Mouse (Mus musculus): Measurements from ENCODE around the gene Plk5. TPM values are rescaled to one million over a fixed set of nuclear protein-coding genes. Genes with fewer than 3 reads are reported as not detected.

The Plk5 gene
- polyA plus RNA-seq, 1 experiment from 2014 or later: 0.18 TPM

DNA sequence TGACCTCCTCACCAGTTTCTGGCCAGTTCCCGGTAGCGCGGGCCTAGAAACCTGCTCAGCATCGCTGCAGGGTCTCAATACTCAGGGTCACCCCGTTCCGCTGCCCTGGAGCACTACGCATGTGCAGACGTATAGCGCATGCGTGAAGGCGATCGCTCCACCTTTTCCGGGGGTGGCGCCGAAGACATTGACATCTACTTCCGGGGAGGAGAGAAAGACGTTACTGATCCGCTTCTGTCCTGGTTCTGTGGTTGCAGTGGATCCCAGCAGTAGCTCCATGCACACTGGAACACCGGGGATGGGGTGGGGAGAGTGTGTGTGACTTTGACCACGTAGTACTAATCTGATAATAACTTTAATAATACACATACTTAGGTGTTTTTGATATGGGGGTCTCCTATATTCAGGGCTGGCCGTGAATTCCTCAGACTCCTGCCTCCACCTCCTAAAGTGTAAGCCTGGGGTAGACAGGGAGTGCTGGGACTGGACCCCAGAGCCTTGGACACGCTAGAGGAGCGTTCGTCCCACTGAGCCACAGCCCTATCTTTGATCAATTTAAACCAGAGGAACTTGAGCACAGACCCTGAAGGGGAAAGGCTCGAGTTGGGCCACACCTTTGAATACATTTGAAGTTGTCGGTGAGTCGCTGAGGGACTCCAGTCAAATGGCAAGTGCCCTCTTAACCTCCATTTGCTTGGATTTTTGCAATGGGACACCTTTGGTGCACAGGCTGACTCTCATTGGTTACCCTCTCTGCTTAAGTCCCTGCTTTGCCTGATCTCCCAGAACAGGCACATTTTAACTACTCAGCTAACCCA lies 50.6 kb downstream of the Plk5 start, which contains the start of gene Uqcr11:
Uqcr11 (minus strand) TSS at position 147 of the 818 bp plus-strand sequence.
- under 1% methylated on average over 27 of the region's 27 CpGs for WGBS (ENCODE audit: insufficient replicate concordance)
- H3K27me3 ChIP-seq (ENCODE audit: control insufficient read depth, insufficient read depth, low read depth, low read length): no peaks in the 10 kb centered on the region
- H3K9ac ChIP-seq (ENCODE audit: low read depth, low read length): peak within 1 kb of the TSS; percentile 78
- H3K36me3 ChIP-seq (ENCODE audit: control insufficient read depth, insufficient read depth): peaks cover 37% of the 10 kb centered on the region
- peak within 1 kb of the TSS; percentile 79 for H3K4me3 ChIP-seq (ENCODE audit: low read depth, low read length)
- peaks cover 35% of the 10 kb centered on the region for H3K4me1 ChIP-seq (ENCODE audit: control insufficient read depth, low read depth, low read length)
- H3K9me3 ChIP-seq (replicated peaks; ENCODE audit: control insufficient read depth, low read length): no peaks in the 10 kb centered on the region
- H3K4me2 ChIP-seq (ENCODE audit: low read depth, low read length): peak within 1 kb of the TSS; percentile 96
- peak within 1 kb of the TSS; percentile 86 for H3K27ac ChIP-seq (ENCODE audit: low read length)
- peak; percentile 84 for ATAC-seq (ENCODE audit: low read depth)

DNA sequence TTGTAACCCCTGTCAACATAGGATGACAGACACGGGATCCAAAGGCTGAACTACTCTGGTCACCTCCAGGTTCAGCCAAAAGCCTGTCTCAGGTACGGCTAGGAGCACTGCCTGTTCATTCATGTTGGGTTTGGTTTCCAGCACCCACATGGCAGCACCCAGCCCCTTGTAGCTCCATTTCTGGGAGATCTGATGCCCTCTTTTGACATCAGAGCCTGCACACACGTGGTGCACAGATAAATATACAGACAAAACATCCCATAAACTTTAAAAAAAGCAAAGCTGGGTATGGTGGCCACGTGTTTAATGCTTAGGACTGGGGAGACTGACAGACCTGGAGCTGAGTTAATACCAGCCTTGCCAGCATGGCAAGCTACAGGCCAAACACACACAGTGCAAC lies 51.7 kb downstream of the Plk5 start:
- H3K4me3 ChIP-seq (ENCODE audit: low read depth, low read length): no peak overlapping the region; the same call in 1 of the 2 replicates
- H3K9ac ChIP-seq (ENCODE audit: low read depth, low read length): peak overlapping the region; percentile 78
- no peaks in the 10 kb centered on the region for H3K9me3 ChIP-seq (replicated peaks; ENCODE audit: control insufficient read depth, low read length)
- no peaks in the 10 kb centered on the region for H3K27me3 ChIP-seq (ENCODE audit: control insufficient read depth, insufficient read depth, low read depth, low read length)
- ATAC-seq (ENCODE audit: low read depth): no peak
- H3K36me3 ChIP-seq (ENCODE audit: control insufficient read depth, insufficient read depth): peaks cover 38% of the 10 kb centered on the region
- peaks cover 35% of the 10 kb centered on the region for H3K4me1 ChIP-seq (ENCODE audit: control insufficient read depth, low read depth, low read length)
- peak overlapping the region; percentile 86 for H3K27ac ChIP-seq (ENCODE audit: low read length)
- 41% methylated on average over 4 of the region's 4 CpGs for WGBS (ENCODE audit: insufficient replicate concordance)
- H3K4me2 ChIP-seq (ENCODE audit: low read depth, low read length): peak overlapping the region; percentile 96; the same call in 1 of the 2 replicates

GRCm38 (mm10) chr10:80412656-80413541 lies 56.6 kb downstream of the Plk5 start:
- no peak overlapping the region for H3K9ac ChIP-seq (ENCODE audit: low read depth, low read length)
- no peaks in the 10 kb centered on the region for H3K27me3 ChIP-seq (ENCODE audit: control insufficient read depth, insufficient read depth, low read depth, low read length)
- H3K9me3 ChIP-seq (replicated peaks; ENCODE audit: control insufficient read depth, low read length): no peaks in the 10 kb centered on the region
- H3K36me3 ChIP-seq (ENCODE audit: control insufficient read depth, insufficient read depth): peaks cover 75% of the 10 kb centered on the region
- H3K4me2 ChIP-seq (ENCODE audit: low read depth, low read length): no peak overlapping the region
- ATAC-seq (ENCODE audit: low read depth): no peak
- H3K4me1 ChIP-seq (ENCODE audit: control insufficient read depth, low read depth, low read length): peaks cover 9% of the 10 kb centered on the region
- H3K4me3 ChIP-seq (ENCODE audit: low read depth, low read length): no peak overlapping the region
- 87% methylated on average over 44 of the region's 44 CpGs for WGBS (ENCODE audit: insufficient replicate concordance)
- no peak overlapping the region for H3K27ac ChIP-seq (ENCODE audit: low read length)

Small RNA genes within 50 kb of the gene (microRNA-seq; reads per million reads assigned to microRNA genes)
- not detected for gene Gm22721

Other genes with a start within 250 kb of the Plk5 start
- gene Stk11, start 240.7 kb upstream of the Plk5 start, polyA plus RNA-seq (2015; fragmentation: Nextera tagmentation; extraction: Ambion mirVana): 13.2 and 14.4 TPM in 2 replicates
- gene Atp5d, start 217.8 kb upstream of the Plk5 start, polyA plus RNA-seq (2015; fragmentation: Nextera tagmentation; extraction: Ambion mirVana): 288 and 309 TPM in 2 replicates
- gene Cbarp, start 215.6 kb upstream of the Plk5 start, polyA plus RNA-seq (2015; fragmentation: Nextera tagmentation; extraction: Ambion mirVana): 0.44 and 0.65 TPM in 2 replicates
- gene Midn, start 208.2 kb upstream of the Plk5 start, polyA plus RNA-seq (2015; fragmentation: Nextera tagmentation; extraction: Ambion mirVana): 2.3 and 2.6 TPM in 2 replicates
- gene Cirbp, start 190.5 kb upstream of the Plk5 start, polyA plus RNA-seq (2015; fragmentation: Nextera tagmentation; extraction: Ambion mirVana): 13.8 and 14.2 TPM in 2 replicates
- gene 1600002K03Rik, start 183.5 kb upstream of the Plk5 start, polyA plus RNA-seq (2015; fragmentation: Nextera tagmentation; extraction: Ambion mirVana): 8.4 and 8.7 TPM in 2 replicates
- gene Efna2, start 177.0 kb upstream of the Plk5 start, polyA plus RNA-seq (2015; fragmentation: Nextera tagmentation; extraction: Ambion mirVana): 0.47 and 0.53 TPM in 2 replicates
- 14.6 and 14.8 TPM in 2 replicates for gene Mum1, start 130.0 kb upstream of the Plk5 start, polyA plus RNA-seq (2015; fragmentation: Nextera tagmentation; extraction: Ambion mirVana)
- gene Ndufs7, start 107.3 kb upstream of the Plk5 start, polyA plus RNA-seq (2015; fragmentation: Nextera tagmentation; extraction: Ambion mirVana): 220 and 223 TPM in 2 replicates
- gene Gamt, start 95.4 kb upstream of the Plk5 start, polyA plus RNA-seq (2015; fragmentation: Nextera tagmentation; extraction: Ambion mirVana): 138 and 166 TPM in 2 replicates
- 21.1 and 21.3 TPM in 2 replicates for gene Dazap1, start 95.0 kb upstream of the Plk5 start, polyA plus RNA-seq (2015; fragmentation: Nextera tagmentation; extraction: Ambion mirVana)
- gene Rps15, start 64.0 kb upstream of the Plk5 start, polyA plus RNA-seq (2015; fragmentation: Nextera tagmentation; extraction: Ambion mirVana): 460 and 501 TPM in 2 replicates
- 0.12 and 0.23 TPM in 2 replicates for gene Apc2, start 60.5 kb upstream of the Plk5 start, polyA plus RNA-seq (2015; fragmentation: Nextera tagmentation; extraction: Ambion mirVana)
- 27.9 and 29.0 TPM in 2 replicates for gene 2310011J03Rik, start 35.9 kb upstream of the Plk5 start, polyA plus RNA-seq (2015; fragmentation: Nextera tagmentation; extraction: Ambion mirVana)
- 3.5 and 4.0 TPM in 2 replicates for gene Pcsk4, start 27.0 kb upstream of the Plk5 start, polyA plus RNA-seq (2015; fragmentation: Nextera tagmentation; extraction: Ambion mirVana)
- gene Reep6, start 26.5 kb upstream of the Plk5 start, polyA plus RNA-seq (2015; fragmentation: Nextera tagmentation; extraction: Ambion mirVana): 83.9 and 102 TPM in 2 replicates
- gene Adamtsl5, start 8.0 kb upstream of the Plk5 start, polyA plus RNA-seq (2015; fragmentation: Nextera tagmentation; extraction: Ambion mirVana): 2.2 and 3.4 TPM in 2 replicates
- 0.32 and 0.60 TPM in 2 replicates for gene Mex3d, start 31.2 kb downstream of the Plk5 start, polyA plus RNA-seq (2015; fragmentation: Nextera tagmentation; extraction: Ambion mirVana)
- 49.2 and 52.7 TPM in 2 replicates for gene Mbd3, start 43.1 kb downstream of the Plk5 start, polyA plus RNA-seq (2015; fragmentation: Nextera tagmentation; extraction: Ambion mirVana)
- 509 and 519 TPM in 2 replicates for gene Uqcr11, start 50.4 kb downstream of the Plk5 start, polyA plus RNA-seq (2015; fragmentation: Nextera tagmentation; extraction: Ambion mirVana)
- gene Tcf3, start 77.2 kb downstream of the Plk5 start, polyA plus RNA-seq (2015; fragmentation: Nextera tagmentation; extraction: Ambion mirVana): 39.8 and 44.4 TPM in 2 replicates
- gene Onecut3, start 138.4 kb downstream of the Plk5 start, polyA plus RNA-seq (2015; fragmentation: Nextera tagmentation; extraction: Ambion mirVana): 0.02 TPM in 1 of 2 replicates, not detected in the other
- gene Atp8b3, start 182.7 kb downstream of the Plk5 start, polyA plus RNA-seq (2015; fragmentation: Nextera tagmentation; extraction: Ambion mirVana): 0.02 TPM in 1 of 2 replicates, not detected in the other
- 10.9 and 12.1 TPM in 2 replicates for gene Rexo1, start 205.1 kb downstream of the Plk5 start, polyA plus RNA-seq (2015; fragmentation: Nextera tagmentation; extraction: Ambion mirVana)
- gene Klf16, start 220.9 kb downstream of the Plk5 start, polyA plus RNA-seq (2015; fragmentation: Nextera tagmentation; extraction: Ambion mirVana): 9.6 and 10.7 TPM in 2 replicates
- 31.4 and 35.9 TPM in 2 replicates for gene Abhd17a, start 233.9 kb downstream of the Plk5 start, polyA plus RNA-seq (2015; fragmentation: Nextera tagmentation; extraction: Ambion mirVana)
- 35.3 and 38.3 TPM in 2 replicates for gene Scamp4, start 246.4 kb downstream of the Plk5 start, polyA plus RNA-seq (2015; fragmentation: Nextera tagmentation; extraction: Ambion mirVana)
- 3.2 and 3.7 TPM in 2 replicates for gene Adat3, start 246.4 kb downstream of the Plk5 start, polyA plus RNA-seq (2015; fragmentation: Nextera tagmentation; extraction: Ambion mirVana)
- 1.2 and 1.5 TPM in 2 replicates for gene Gm49322, start 249.6 kb downstream of the Plk5 start, polyA plus RNA-seq (2015; fragmentation: Nextera tagmentation; extraction: Ambion mirVana)